Mouse (Mus musculus) mouse embryonic stem cell (cell line): ENCODE measurements around the gene Abhd16b.
"Not testable (repeated sequence)": the region's sequence is repeated elsewhere in the genome, so short reads cannot be mapped to it uniquely, and the experiment has no call there.

Experiments
- in situ Hi-C, 2 experiments: fragments of 300-500 bp; cut with MboI; formaldehyde crosslinking; loops; 1 replicate in 1 of 2; 3 replicates in 1 of 2; pipeline ENCODE4 v1.14.3; 2019 to 2020; ENCODE audit warnings: low sequenced_read_pairs in 2 of 2, low pct_unique_long_range_greater_than_20kb in 1 of 2, mixed read lengths in 1 of 2; ENCODE audit not compliant: unreplicated experiment in 1 of 2

The Abhd16b gene

GRCm38 (mm10) chr2:181484456-181485233, 8.4 kb upstream of the Abhd16b start:
- in situ Hi-C loops: no loop called here

- in situ Hi-C loops: no loop called here
Measured at GRCm38 (mm10) chr2:181485741-181486140, 7.3 kb upstream of the Abhd16b start.

- in situ Hi-C loops: no loop called here
Measured at GRCm38 (mm10) chr2:181487338-181488277, 5.4 kb upstream of the Abhd16b start.

GRCm38 (mm10) chr2:181491432-181492205, 1.4 kb upstream of the Abhd16b start:
- in situ Hi-C loops: no loop called here

GRCm38 (mm10) chr2:181492206-181492605, 800 bp upstream of the Abhd16b start:
- in situ Hi-C loops: no loop called here

GRCm38 (mm10) chr2:181494266-181494945, 1.4 kb downstream of the Abhd16b start:
- in situ Hi-C loops: no loop called here

GRCm38 (mm10) chr2:181495845-181496244, 2.8 kb downstream of the Abhd16b start:
- in situ Hi-C loops: not testable (repeated sequence)

- in situ Hi-C loops: no loop called here
Measured at GRCm38 (mm10) chr2:181496281-181496680, 3.3 kb downstream of the Abhd16b start.

- in situ Hi-C loops: no loop called here
Measured at GRCm38 (mm10) chr2:181496831-181497547, 4.0 kb downstream of the Abhd16b start, which contains the start of gene Tpd52l2. Tpd52l2 (plus strand) TSS chr2:181497142.

- in situ Hi-C loops: no loop called here
Measured at GRCm38 (mm10) chr2:181497548-181497875, 4.5 kb downstream of the Abhd16b start.

- in situ Hi-C loops: no loop called here
Measured at GRCm38 (mm10) chr2:181498644-181499043, 5.6 kb downstream of the Abhd16b start.

GRCm38 (mm10) chr2:181509191-181509590, 16.2 kb downstream of the Abhd16b start:
- in situ Hi-C loops: no loop called here

GRCm38 (mm10) chr2:181511231-181511630, 18.2 kb downstream of the Abhd16b start:
- in situ Hi-C loops: no loop called here

- in situ Hi-C loops: no loop called here
Measured at GRCm38 (mm10) chr2:181519201-181519600, 26.2 kb downstream of the Abhd16b start.

GRCm38 (mm10) chr2:181520118-181520935, 27.3 kb downstream of the Abhd16b start, which contains the start of gene Dnajc5:
Dnajc5 (plus strand) TSS chr2:181520485.
- in situ Hi-C loops: no loop called here

- in situ Hi-C loops: no loop called here
Measured at GRCm38 (mm10) chr2:181520936-181521227, 27.9 kb downstream of the Abhd16b start.

- in situ Hi-C loops: no loop called here
Measured at GRCm38 (mm10) chr2:181521491-181521890, 28.5 kb downstream of the Abhd16b start.
